Mouse (Mus musculus) erythroblast, embryonic 14.5 days (primary cell): Measurements from ENCODE around the gene Taco1.

Experiments used
- GATA1 ChIP-seq: IDR thresholded peaks from 2 replicates; pipeline ENCODE4 v1.6.1; 2012; ENCODE audit warnings: low read length, inconsistent platforms, mixed read lengths
- TAL1 ChIP-seq: IDR thresholded peaks from 3 replicates; pipeline ENCODE4 v1.6.1; 2012; ENCODE audit warnings: low read length, inconsistent platforms, mixed read lengths

DNA sequence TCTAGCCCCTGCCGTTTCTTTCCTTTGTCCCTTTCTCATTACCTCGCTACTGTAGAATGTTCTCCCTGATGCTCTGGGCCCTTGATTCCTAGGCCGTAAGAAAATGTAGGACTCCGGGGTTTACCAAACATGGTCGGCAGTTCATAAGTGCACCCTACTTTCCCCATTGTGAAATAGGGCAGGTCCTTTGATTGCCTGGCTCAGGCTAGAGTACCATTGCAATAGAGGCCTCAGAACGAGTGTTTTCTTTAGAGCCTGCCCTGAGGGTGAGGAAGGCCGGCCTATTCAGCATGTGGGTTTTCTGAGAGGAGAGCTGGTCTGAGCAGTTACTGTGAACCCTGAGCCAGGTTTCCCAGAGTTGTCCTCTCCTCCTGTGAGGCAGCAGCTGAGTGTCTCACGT lies 7.8 kb upstream of the Taco1 start:
- TF ChIP-seq GATA1 (no peak), TAL1 (no peak)
